In the genomic region with DNA sequence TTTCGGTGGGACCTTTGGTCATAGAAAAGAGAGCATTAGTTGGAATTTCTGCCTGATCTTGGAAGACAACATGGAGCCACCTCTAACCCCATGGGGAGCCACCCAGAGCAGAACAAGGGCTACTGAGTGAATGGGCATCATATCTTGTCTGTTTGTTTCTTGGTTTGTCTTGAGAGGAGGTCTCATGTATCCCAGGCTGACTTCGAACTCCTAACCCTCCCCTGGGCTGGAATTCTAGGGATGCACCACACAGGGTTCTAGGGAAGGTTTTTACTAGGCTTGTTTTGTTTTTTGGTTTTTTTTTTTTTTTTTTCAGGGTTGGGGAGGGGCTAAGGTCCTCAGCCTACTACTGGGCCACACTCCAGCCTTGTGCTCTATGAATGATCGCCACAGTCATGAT, we compare ENCODE assay signal across 12 mouse cellular contexts.
"Had no signal": no experiment of that assay in that cellular context is flagged by ENCODE, and none has a peak within 500 bp of the region (broad histone marks: within the 10 kb centered on the region; RNA-seq: fewer than 3 reads in every experiment).

No protein-coding gene starts in this region.

- DNase-seq: layer of hippocampus, adult 9-11 months had no signal

- H3K36me3 ChIP-seq: intestine, embryonic 15.5 days; limb, embryonic 10.5 days; limb, embryonic 13.5 days; lung, embryonic 15.5 days; midbrain, embryonic 10.5 days; midbrain, embryonic 13.5 days; neural tube, embryonic 13.5 days had no signal

- H3K4me3 ChIP-seq: intestine, embryonic 15.5 days; limb, embryonic 10.5 days; limb, embryonic 13.5 days; lung, embryonic 15.5 days; midbrain, embryonic 10.5 days; midbrain, embryonic 13.5 days; myocyte; neural tube, embryonic 13.5 days had no signal

- H3K27me3 ChIP-seq: intestine, embryonic 15.5 days; limb, embryonic 13.5 days; lung, embryonic 15.5 days; midbrain, embryonic 13.5 days; neural tube, embryonic 13.5 days had no signal

- H3K9me3 ChIP-seq: intestine, embryonic 15.5 days; limb, embryonic 10.5 days; limb, embryonic 13.5 days; lung, embryonic 15.5 days; midbrain, embryonic 10.5 days; midbrain, embryonic 13.5 days; neural tube, embryonic 13.5 days had no signal

- H3K4me1 ChIP-seq: limb, embryonic 13.5 days; midbrain, embryonic 10.5 days; midbrain, embryonic 13.5 days; neural tube, embryonic 13.5 days had no signal

- H3K4me2 ChIP-seq: intestine, embryonic 15.5 days; limb, embryonic 13.5 days; lung, embryonic 15.5 days; midbrain, embryonic 13.5 days; neural tube, embryonic 13.5 days had no signal

- H3K9ac ChIP-seq: intestine, embryonic 15.5 days; limb, embryonic 13.5 days; liver, embryonic 14.5 days; liver, postnatal 0 days; lung, embryonic 15.5 days; midbrain, embryonic 13.5 days; neural tube, embryonic 13.5 days had no signal

- H3K27ac ChIP-seq: limb, embryonic 13.5 days; midbrain, embryonic 10.5 days; midbrain, embryonic 13.5 days; neural tube, embryonic 13.5 days had no signal

- ATAC-seq: intestine, embryonic 15.5 days; midbrain, embryonic 13.5 days; midbrain, embryonic 16.5 days had no signal
